Mouse (Mus musculus) layer of hippocampus, adult 8-10 months (tissue): Measurements from ENCODE around the gene Acacb. TPM values are rescaled to one million over a fixed set of nuclear protein-coding genes. Genes with fewer than 3 reads are reported as not detected.

ENCODE experiments used
- DNase-seq, 2 experiments: peaks; one replicate each; pipeline ENCODE4 v3.0.0; 2022; ENCODE audit warnings: low spot score in 2 of 2
- total RNA-seq, 4 experiments: library from RNA; stranded (reverse); gene quantifications; 2 replicates each; pipeline ENCODE4 v1.2.4; 2022

The Acacb gene
- total RNA-seq, 4 experiments from 2014 or later, result 6.1 to 7.4 (median 6.6) TPM

DNA sequence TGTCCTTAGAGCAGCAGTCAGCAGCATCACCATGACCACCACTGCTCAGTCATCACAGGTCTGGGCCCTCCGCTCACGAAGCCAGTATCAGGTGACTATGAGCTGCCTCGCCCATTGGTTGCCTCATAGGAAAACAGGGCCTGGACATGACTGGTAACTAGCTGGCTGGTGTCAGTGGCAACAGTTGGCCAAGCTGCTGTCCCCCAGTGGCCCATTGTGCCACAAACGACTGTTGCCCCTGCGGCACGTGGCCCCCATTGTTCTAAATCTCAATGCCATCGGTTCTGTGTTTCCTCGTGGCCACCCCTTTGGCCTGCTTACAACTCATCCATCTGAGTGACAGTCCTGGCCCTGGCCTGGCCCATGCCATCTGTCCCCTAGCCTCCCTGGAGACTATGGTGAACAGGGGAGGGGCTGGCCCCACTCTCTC, 117.7 kb downstream of the Acacb start:
- DNase-seq, result no peak

DNA sequence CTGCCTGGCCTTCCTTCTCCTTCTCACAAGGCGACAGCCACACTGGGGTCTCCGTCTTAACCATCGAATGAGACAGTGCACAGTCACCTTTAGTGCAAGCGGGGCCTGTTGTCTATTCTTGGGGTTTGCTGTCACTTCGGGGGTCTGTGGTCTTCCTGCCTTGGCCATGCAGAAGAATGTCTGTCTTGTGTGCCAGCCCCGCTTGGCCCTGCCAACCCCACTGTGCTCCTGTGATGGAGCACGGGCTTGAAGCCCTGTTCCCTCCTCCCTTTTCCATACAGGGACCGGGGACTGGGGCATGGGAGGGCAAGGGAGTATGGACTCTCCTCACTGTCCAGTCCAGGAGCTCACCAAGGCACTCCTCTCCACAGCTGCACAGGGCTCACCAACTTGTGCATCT, 118.5 kb downstream of the Acacb start:
- DNase-seq, result no peak

- no peak for DNase-seq
Measured at GRCm38 (mm10) chr5:114268646-114269045, 122.3 kb downstream of the Acacb start.

DNA sequence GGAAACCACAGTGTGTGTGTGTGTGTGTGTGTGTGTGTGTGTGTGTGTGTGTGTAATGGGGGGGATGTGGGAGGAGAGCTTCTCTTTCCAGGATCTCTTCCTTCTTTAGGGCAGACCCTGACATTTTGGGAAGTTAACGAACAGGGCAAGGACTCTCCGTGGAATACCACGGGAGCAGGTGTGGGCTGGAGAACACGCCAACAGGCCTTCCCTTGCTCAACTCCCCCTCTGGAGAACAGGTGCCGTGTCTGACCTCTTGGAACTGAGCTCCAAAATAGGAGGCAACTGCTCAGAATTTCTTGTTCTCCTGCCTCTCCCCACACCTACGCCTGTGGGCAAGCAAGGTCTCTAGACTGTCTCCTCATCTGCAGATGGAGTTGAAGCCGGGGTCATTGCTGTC, 123.2 kb downstream of the Acacb start:
- no peak for DNase-seq

GRCm38 (mm10) chr5:114269984-114270383, 123.6 kb downstream of the Acacb start:
- no peak for DNase-seq

DNA sequence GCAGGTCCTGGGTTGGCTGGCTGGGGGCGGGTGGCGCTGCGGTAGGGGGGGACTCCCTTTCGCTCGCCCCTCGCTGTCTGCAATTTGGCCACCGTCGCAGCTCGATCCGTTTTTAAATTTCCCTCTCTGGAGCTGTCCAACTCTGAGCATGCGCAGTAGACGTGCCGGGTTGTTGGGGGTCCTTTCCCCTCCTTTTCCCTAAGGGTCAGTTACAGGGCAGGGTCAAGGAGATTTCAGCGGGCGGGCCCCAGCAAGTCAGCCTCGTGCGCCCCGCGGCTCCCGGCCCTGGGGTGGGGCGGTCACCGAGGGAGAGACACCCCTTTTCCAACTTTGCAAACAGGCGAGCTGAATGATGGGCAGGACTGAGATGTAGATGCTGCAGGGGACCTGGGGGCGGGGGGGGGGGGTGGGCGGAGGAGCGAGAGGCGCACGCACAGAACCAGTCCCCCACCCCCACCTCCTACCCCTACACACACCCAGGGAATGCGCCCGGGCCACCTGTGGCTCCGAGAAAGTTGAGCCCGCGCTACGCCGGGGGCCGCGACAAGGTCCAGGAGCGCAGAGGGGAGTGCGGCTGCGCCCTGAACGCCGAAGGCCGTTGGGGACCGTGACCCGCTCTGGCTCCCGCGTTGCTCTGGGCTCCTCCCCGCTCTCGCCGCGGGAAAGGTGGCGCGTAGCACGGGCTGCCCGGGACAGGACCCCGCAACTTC, 127.5 kb downstream of the Acacb start, which contains the start of gene Foxn4:
Gene Foxn4 (minus strand): TSS at position 115 of the 710 bp plus-strand sequence.
- no peak for DNase-seq

DNA sequence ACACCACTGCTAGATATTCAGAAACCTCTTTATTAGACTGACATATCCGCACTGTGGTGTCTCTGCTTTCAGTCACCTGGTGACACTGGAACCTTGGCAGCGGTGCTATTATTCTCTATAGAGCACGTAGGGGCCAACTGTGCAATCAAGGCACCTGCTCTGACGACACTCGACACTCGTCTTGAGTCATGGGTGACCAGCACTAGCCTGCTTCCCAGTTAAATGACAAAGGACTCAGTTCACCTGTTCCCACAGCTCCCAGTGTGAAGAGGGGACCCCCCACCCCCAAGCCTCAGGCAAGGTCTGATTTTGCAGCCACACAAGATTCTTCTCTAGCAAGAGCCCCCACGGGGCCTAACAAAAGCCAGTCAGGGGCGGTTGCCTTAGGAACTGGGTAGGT, 129.0 kb downstream of the Acacb start:
- no peak for DNase-seq

- DNase-seq, result no peak
Measured at GRCm38 (mm10) chr5:114275991-114276390, 129.7 kb downstream of the Acacb start.

DNA sequence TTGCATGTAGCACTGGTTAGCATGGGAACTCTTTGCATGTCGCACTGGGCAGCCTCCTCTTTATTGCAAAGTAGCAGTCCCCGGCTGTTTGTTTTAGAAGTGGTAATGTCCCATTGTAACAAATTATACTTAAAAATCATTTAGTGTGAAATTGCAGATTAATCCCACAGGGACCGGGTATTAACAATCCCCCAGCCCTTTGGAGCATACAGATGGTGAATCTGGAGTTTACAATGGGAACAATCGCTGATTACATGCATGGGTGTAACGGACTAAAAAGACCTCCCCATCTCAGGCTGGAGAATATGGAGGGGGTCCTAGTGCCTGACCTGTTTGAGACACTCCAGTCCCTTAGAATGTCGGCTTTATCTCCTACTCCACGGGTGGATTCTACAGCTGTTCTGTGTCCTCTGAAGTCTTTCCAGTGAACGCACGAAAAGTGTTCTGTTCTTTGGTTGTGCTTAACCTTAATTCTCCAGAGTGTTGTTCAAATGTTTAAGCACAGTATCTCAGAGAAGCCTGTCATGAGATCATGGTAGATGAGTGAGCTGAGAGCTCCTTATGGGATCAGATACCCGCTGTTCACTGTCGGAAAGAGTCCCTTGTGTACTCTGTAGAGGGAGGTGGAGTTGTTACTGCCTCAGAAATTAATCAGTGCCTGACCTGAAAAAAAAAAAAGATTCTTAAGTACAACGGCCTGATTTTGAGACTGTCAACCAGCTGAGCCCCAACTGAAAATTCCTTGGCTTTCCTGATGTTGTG, 133.2 kb downstream of the Acacb start:
- no peak for DNase-seq

DNA sequence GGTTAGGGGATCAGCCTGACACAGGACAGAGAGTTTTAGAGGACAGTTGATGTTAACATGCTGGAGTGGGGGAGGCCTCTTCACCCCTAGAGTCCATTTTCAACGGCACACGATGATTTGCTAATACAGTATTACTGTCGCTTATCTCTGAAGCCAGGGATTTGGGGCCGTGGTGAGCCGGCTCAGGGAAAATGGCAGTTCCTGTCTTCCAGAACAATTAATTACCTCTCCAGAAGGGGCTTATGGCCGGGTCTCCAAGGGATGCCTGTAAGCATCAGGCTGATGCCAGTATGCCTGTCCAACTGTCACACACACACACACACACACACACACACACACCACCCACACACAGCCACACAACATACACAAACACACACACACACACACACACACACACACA, 136.0 kb downstream of the Acacb start:
- no peak for DNase-seq

DNA sequence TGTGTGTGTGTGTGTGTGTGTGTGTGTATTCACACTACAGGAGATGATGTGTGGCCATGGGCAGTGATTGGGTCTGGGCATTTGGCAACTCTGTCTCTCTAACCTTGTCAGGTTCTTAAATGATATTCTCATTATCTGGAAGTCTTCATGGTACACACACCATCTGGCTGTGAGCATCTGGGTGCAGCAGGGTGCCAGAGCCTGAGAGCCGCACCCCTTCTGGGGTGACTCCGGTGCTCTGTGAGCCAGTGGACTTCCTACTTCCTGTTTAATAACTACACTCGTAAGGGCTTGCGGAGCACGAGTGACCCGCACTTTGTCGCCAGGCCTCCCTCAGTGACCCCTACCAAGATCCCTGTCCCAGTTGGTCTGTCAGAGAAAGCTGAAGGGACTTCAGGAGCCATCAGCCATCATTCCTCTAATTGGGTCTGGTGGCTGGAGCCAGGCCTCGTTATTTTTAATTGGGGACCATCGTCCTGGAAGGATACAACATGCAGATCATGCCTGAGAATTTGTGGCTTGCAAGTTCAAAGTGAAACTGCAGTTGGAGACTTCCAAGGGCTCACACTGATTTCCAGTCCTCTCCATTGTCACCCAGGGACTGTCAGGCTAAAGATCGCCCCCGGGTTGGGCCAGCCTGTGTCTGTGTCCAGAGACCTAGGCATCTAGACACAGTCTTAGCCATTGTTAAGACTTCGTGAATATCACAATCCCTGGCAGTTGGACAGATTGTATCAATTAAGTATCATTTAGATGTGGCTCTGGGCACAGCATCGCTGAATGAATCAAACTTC, 138.5 kb downstream of the Acacb start:
- DNase-seq, result peak; percentile 32 to 52

DNA sequence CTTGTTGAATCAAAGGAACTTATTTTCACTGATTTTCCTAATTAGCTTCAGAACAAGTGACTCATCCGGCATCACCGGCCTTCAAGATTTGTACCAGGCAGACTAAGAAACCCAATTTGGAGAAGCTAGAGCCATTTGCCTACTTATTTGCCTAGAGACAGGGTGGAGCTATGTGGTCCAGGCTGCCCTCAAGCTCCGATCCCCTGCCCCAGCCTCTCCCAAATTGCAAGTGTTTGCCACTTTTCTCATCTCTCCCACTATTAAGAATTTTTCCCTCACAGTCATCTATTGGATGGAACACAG, 139.0 kb downstream of the Acacb start:
- DNase-seq, result peak in 1 of 2 experiments; percentile 36

GRCm38 (mm10) chr5:114286102-114286501, 139.8 kb downstream of the Acacb start:
- DNase-seq, result no peak

DNA sequence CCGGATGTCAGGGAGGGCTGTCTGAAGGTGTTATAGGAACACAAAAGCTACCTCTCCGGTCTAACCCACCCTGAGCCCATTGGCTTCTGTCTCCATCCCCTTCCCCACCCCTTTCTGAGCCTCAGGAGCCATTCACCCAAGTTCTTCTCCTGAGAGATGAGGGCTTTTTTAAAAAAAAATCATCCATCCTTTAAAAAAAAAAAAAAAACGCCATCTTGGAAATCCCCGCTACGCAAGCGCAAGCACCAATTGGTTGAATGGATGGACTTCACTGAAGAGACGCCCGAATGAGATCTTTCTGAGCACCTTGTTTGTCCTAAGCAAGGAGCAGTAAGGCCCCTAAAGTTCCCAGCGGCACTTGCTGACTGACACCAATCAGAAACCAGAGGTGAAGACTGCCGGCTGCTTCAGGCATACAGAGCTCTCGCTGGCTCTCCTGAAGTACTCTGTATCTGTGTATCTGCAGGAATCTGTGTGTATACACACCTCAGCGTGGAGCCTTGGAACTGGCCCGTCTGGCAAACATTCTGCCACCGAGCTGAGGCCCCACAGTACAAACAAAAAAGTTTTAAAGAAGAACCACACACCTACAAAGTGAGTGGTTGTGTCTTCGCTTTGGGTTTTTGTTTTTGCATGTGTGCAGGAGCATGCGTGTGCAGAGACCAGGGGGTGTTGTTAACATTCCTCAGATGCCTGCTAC, 140.7 kb downstream of the Acacb start:
- DNase-seq, result no peak

- DNase-seq, result no peak
Measured at GRCm38 (mm10) chr5:114288396-114288795, 142.1 kb downstream of the Acacb start.

GRCm38 (mm10) chr5:114288874-114289273, 142.5 kb downstream of the Acacb start, which contains the start of gene Myo1h:
TSS of gene Myo1h (plus strand) at chr5:114289166.
- DNase-seq, result no peak

DNA sequence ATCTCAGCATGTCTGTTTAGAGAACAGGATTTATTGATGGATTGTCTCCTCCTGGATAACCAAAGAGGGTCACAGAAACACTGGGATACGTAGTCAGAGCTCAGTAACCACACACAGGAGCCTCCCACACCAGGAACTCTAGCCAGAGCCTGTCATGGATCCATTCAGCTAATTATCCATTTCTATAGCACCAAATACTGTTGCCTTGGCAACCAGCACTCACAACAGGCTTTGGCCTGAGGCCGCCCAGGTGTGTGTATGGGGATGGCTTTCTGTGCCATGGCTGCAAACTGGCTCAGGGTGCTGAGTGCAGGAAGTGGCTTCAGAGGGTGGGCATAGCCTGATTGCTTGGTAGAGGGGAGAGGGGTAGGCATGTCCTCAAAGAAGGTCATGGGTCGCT, 143.7 kb downstream of the Acacb start:
- no peak for DNase-seq

- DNase-seq, result no peak
Measured at GRCm38 (mm10) chr5:114296693-114297631, 150.6 kb downstream of the Acacb start.

DNA sequence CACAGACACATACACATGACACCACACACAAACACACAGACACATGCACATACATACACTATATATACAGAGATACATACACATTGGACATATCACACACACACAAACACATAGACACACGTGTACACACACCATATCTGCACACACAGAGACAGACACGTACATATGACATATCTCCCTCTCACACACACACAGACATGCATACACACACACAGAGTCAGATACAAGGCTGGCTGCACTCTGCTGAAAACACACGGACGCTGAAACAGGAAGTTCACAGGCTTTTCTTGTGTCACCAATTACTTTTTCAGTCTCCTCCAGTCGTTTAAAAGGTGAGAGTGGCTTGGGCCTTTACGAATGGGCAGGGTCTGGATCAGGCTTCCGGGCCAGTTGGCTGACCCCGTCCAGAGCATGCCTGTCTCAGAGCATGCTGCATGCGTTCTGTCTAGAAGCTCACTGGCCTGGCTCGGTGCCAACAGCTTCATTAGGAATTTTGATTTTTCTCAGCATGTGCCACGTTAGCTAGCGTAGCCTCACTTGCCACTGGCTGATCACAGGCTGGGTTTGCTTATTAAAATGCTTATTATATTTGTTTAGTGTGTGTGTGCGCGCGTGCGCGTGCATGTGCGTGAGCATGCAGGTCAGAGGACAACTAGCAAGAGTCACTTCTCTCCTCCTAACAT, 152.0 kb downstream of the Acacb start:
- DNase-seq, result no peak
